Mouse (Mus musculus): ENCODE data around the gene Map3k20. TPM values are rescaled to one million over a fixed set of nuclear protein-coding genes. Genes with fewer than 3 reads are reported as not detected.
A peak's percentile ranks its signal among the peaks of the same experiment; 100 is the strongest.

Map3k20 gene
- polyA plus RNA-seq, 2 experiments: 5.6 to 7.5 TPM

GRCm38 (mm10) chr2:72297716-72298082, 12.3 kb downstream of the Map3k20 start:
- no peaks in the 10 kb centered on the region for H3K27me3 ChIP-seq (ENCODE audit: control insufficient read depth, insufficient read depth, low read length)
- no peaks in the 10 kb centered on the region for H3K9me3 ChIP-seq (ENCODE audit: control insufficient read depth, low read length)
- no peak overlapping the region for H3K4me3 ChIP-seq (ENCODE audit: insufficient read depth in 1 of 2, low read depth in 2 of 2, low read length in 2 of 2)
- DNase-seq (ENCODE audit: low read depth in 3 of 3, low spot score in 3 of 3) (no peak), ATAC-seq (ENCODE audit: insufficient read depth) (no peak)
- peaks cover 2% of the 10 kb centered on the region for H3K36me3 ChIP-seq (replicated peaks; ENCODE audit: control insufficient read depth, insufficient read depth, low read depth)
- H3K4me1 ChIP-seq (replicated peaks; ENCODE audit: control insufficient read depth in 2 of 2, insufficient read depth in 2 of 2, low read length in 1 of 2): 0 out of 4 replicates have a peak, but pooled peaks cover 0 to 2% of the 10 kb centered on the region in 2 experiments
- H3K27ac ChIP-seq: no peak overlapping the region
- no peak overlapping the region for H3K4me2 ChIP-seq (ENCODE audit: low read depth)
- WGBS (ENCODE audit: insufficient replicate concordance): 73% methylated on average over 10 of the region's 10 CpGs
- TF ChIP-seq CTCF (IDR thresholded peaks at IDR 0.05; ENCODE audit: low read depth) (no peak), EP300 (IDR thresholded peaks at IDR 0.05; ENCODE audit: low read depth) (no peak)
- H3K9ac ChIP-seq (replicated peaks): no peak overlapping the region

- Histone ChIP-seq H3K9ac (replicated peaks) (no peak overlapping the region), H3K27ac (no peak overlapping the region), H3K4me2 (ENCODE audit: low read depth) (no peak overlapping the region), H3K36me3 (replicated peaks; ENCODE audit: control insufficient read depth, insufficient read depth, low read depth) (peaks cover 2% of the 10 kb centered on the region), H3K4me1 (replicated peaks; ENCODE audit: control insufficient read depth in 2 of 2, insufficient read depth in 2 of 2, low read length in 1 of 2) (0 out of 4 replicates have a peak, but pooled peaks cover 0 to 2% of the 10 kb centered on the region in 2 experiments), H3K9me3 (ENCODE audit: control insufficient read depth, low read length) (no peaks in the 10 kb centered on the region), H3K4me3 (ENCODE audit: insufficient read depth in 1 of 2, low read depth in 2 of 2, low read length in 2 of 2) (no peak overlapping the region), H3K27me3 (ENCODE audit: control insufficient read depth, insufficient read depth, low read length) (no peaks in the 10 kb centered on the region)
- ATAC-seq (ENCODE audit: insufficient read depth) (no peak), DNase-seq (ENCODE audit: low read depth in 3 of 3, low spot score in 3 of 3) (no peak)
- 57% methylated on average over 4 of the region's 4 CpGs for WGBS (ENCODE audit: insufficient replicate concordance)
- TF ChIP-seq CTCF (IDR thresholded peaks at IDR 0.05; ENCODE audit: low read depth) (peak; percentile 75), EP300 (IDR thresholded peaks at IDR 0.05; ENCODE audit: low read depth) (no peak)
These were observed 13.0 kb downstream of the Map3k20 start for GRCm38 (mm10) chr2:72298406-72298805.

- H3K4me1 ChIP-seq (replicated peaks; ENCODE audit: control insufficient read depth in 2 of 2, insufficient read depth in 2 of 2, low read length in 1 of 2): 0 out of 4 replicates have a peak, but pooled peaks cover 0 to 2% of the 10 kb centered on the region in 2 experiments
- H3K4me2 ChIP-seq (ENCODE audit: low read depth): no peak overlapping the region
- no peak overlapping the region for H3K27ac ChIP-seq
- DNase-seq (ENCODE audit: low read depth in 3 of 3, low spot score in 3 of 3): no peak
- peaks cover 2% of the 10 kb centered on the region for H3K36me3 ChIP-seq (replicated peaks; ENCODE audit: control insufficient read depth, insufficient read depth, low read depth)
- WGBS (ENCODE audit: insufficient replicate concordance): 72% methylated on average over 9 of the region's 9 CpGs
- no peak for TF ChIP-seq CTCF (IDR thresholded peaks at IDR 0.05; ENCODE audit: low read depth)
- TF ChIP-seq EP300 (IDR thresholded peaks at IDR 0.05; ENCODE audit: low read depth): no peak
- H3K27me3 ChIP-seq (ENCODE audit: control insufficient read depth, insufficient read depth, low read length): no peaks in the 10 kb centered on the region
- no peak overlapping the region for H3K9ac ChIP-seq (replicated peaks)
- ATAC-seq (ENCODE audit: insufficient read depth): no peak
- no peak overlapping the region for H3K4me3 ChIP-seq (ENCODE audit: insufficient read depth in 1 of 2, low read depth in 2 of 2, low read length in 2 of 2)
- no peaks in the 10 kb centered on the region for H3K9me3 ChIP-seq (ENCODE audit: control insufficient read depth, low read length)
These were observed 15.9 kb downstream of the Map3k20 start for GRCm38 (mm10) chr2:72301194-72301916.

- Histone ChIP-seq H3K4me3 (ENCODE audit: insufficient read depth in 1 of 2, low read depth in 2 of 2, low read length in 2 of 2) (no peak overlapping the region), H3K27me3 (ENCODE audit: control insufficient read depth, insufficient read depth, low read length) (no peaks in the 10 kb centered on the region), H3K9me3 (ENCODE audit: control insufficient read depth, low read length) (no peaks in the 10 kb centered on the region), H3K27ac (no peak overlapping the region), H3K4me1 (replicated peaks; ENCODE audit: control insufficient read depth in 2 of 2, insufficient read depth in 2 of 2, low read length in 1 of 2) (0 out of 4 replicates have a peak, but pooled peaks cover 0 to 2% of the 10 kb centered on the region in 2 experiments), H3K9ac (replicated peaks) (no peak overlapping the region), H3K36me3 (replicated peaks; ENCODE audit: control insufficient read depth, insufficient read depth, low read depth) (no peaks in the 10 kb centered on the region), H3K4me2 (ENCODE audit: low read depth) (no peak overlapping the region)
- TF ChIP-seq EP300 (IDR thresholded peaks at IDR 0.05; ENCODE audit: low read depth) (no peak), CTCF (IDR thresholded peaks at IDR 0.05; ENCODE audit: low read depth) (no peak)
- ATAC-seq (ENCODE audit: insufficient read depth): no peak
- WGBS (ENCODE audit: insufficient replicate concordance): 87% methylated on average over 7 of the region's 7 CpGs
- no peak for DNase-seq (ENCODE audit: low read depth in 3 of 3, low spot score in 3 of 3)
These were observed 20.3 kb downstream of the Map3k20 start for GRCm38 (mm10) chr2:72305738-72306137.

- ATAC-seq (ENCODE audit: insufficient read depth): no peak
- TF ChIP-seq CTCF (IDR thresholded peaks at IDR 0.05; ENCODE audit: low read depth) (no peak), EP300 (IDR thresholded peaks at IDR 0.05; ENCODE audit: low read depth) (no peak)
- Histone ChIP-seq H3K9ac (replicated peaks) (no peak overlapping the region), H3K27ac (no peak overlapping the region), H3K4me1 (replicated peaks; ENCODE audit: control insufficient read depth in 2 of 2, insufficient read depth in 2 of 2, low read length in 1 of 2) (peaks cover 0 to 2% of the 10 kb centered on the region in 2 experiments; a peak in 1 of 4 replicates), H3K27me3 (ENCODE audit: control insufficient read depth, insufficient read depth, low read length) (no peaks in the 10 kb centered on the region), H3K36me3 (replicated peaks; ENCODE audit: control insufficient read depth, insufficient read depth, low read depth) (no peaks in the 10 kb centered on the region), H3K4me2 (ENCODE audit: low read depth) (no peak overlapping the region), H3K4me3 (ENCODE audit: insufficient read depth in 1 of 2, low read depth in 2 of 2, low read length in 2 of 2) (no peak overlapping the region), H3K9me3 (ENCODE audit: control insufficient read depth, low read length) (no peaks in the 10 kb centered on the region)
- no peak for DNase-seq (ENCODE audit: low read depth in 3 of 3, low spot score in 3 of 3)
- WGBS (ENCODE audit: insufficient replicate concordance): 81% methylated on average over 5 of the region's 5 CpGs
These were observed 22.9 kb downstream of the Map3k20 start for GRCm38 (mm10) chr2:72308351-72308750.

Data from liver, embryonic 14.5 days (tissue).